Mouse (Mus musculus) myocyte (in vitro differentiated cells): ENCODE measurements at regions not wholly inside any gene's neighbourhood (a gene's known extent, or its start where the extent isn't known, plus 50 kb on each side); places are given as distances from the start of the nearest gene placed in this dataset.

Source experiments
- POLR2A ChIP-seq: IDR thresholded peaks from one replicate; pipeline ENCODE4 v1.6.1; 2011; ENCODE audit warnings: low read depth, mild to moderate bottlenecking, control low read depth, moderate library complexity; ENCODE audit not compliant: insufficient read length
- TCF3 ChIP-seq: IDR thresholded peaks from one replicate; pipeline ENCODE4 v1.6.1; 2011; ENCODE audit warnings: low read depth, control low read depth; ENCODE audit not compliant: insufficient read length

DNA sequence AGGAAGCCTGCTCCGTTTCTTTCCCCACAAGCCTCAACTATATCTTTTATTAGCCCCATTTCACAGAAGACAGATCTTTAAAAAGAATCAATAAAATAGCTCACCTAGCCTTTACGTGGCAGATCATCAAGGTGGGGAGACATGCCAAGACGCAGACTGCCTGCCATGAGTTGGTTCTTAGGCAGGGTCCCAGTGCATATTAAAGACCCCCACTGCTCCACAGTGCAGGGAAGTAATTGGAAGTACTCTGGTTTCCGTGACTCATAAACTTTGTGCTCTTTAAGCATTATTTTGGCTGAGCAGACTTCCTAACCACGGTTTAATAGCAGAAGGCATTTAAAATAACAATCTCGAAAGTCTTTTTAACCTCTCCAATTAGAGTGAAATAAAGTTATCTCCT lies 415.7 kb upstream of the 5930422O12Rik start:
- TF ChIP-seq TCF3 (no peak), POLR2A (no peak)
